Mouse (Mus musculus) Muller cell, postnatal 12 days (primary cell): ENCODE measurements at regions not wholly inside any gene's neighbourhood (a gene's known extent, or its start where the extent isn't known, plus 50 kb on each side); places are given as distances from the start of the nearest gene placed in this dataset.
"Not testable (repeated sequence)": the region's sequence is repeated elsewhere in the genome, so short reads cannot be mapped to it uniquely, and the experiment has no call there.

Experiments used
- DNase-seq: peaks from one replicate; pipeline ENCODE4 v3.0.0-alpha.2; 2015; ENCODE audit errors: inconsistent ontology term

GRCm38 (mm10) chr5:91752846-91753245, 210.0 kb downstream of the Rchy1 start:
- not testable (repeated sequence) for DNase-seq

GRCm38 (mm10) chr5:91751168-91751567, 211.7 kb downstream of the Rchy1 start:
- no peak for DNase-seq

GRCm38 (mm10) chr5:91746077-91746476, 216.8 kb downstream of the Rchy1 start:
- DNase-seq: no peak

- DNase-seq: no peak
Measured at GRCm38 (mm10) chr5:91744389-91744788, 218.5 kb downstream of the Rchy1 start.

GRCm38 (mm10) chr5:91740159-91740537, 222.7 kb downstream of the Rchy1 start:
- DNase-seq: no peak

- no peak for DNase-seq
Measured at GRCm38 (mm10) chr5:91739433-91740158, 222.2 kb downstream of the Parm1 start.

- no peak for DNase-seq
Measured at GRCm38 (mm10) chr5:91732002-91732401, 214.6 kb downstream of the Parm1 start.

GRCm38 (mm10) chr5:91731155-91731554, 213.7 kb downstream of the Parm1 start:
- no peak for DNase-seq

- no peak for DNase-seq
Measured at GRCm38 (mm10) chr5:91729868-91730267, 212.5 kb downstream of the Parm1 start.

GRCm38 (mm10) chr5:91729415-91729814, 212.0 kb downstream of the Parm1 start:
- DNase-seq: no peak

- DNase-seq: no peak
Measured at GRCm38 (mm10) chr5:91727448-91727847, 210.0 kb downstream of the Parm1 start.

- no peak for DNase-seq
Measured at GRCm38 (mm10) chr5:91726118-91726500, 208.7 kb downstream of the Parm1 start.

- DNase-seq: peak; percentile 67
Measured at GRCm38 (mm10) chr5:91725380-91726117, 208.1 kb downstream of the Parm1 start.

GRCm38 (mm10) chr5:91724881-91725280, 207.5 kb downstream of the Parm1 start:
- no peak for DNase-seq

- DNase-seq: no peak
Measured at GRCm38 (mm10) chr5:91723416-91723815, 206.0 kb downstream of the Parm1 start.

GRCm38 (mm10) chr5:91722982-91723381, 205.6 kb downstream of the Parm1 start:
- DNase-seq: no peak

GRCm38 (mm10) chr5:91722403-91722802, 205.0 kb downstream of the Parm1 start:
- no peak for DNase-seq

- DNase-seq: no peak
Measured at GRCm38 (mm10) chr5:91721231-91722096, 204.0 kb downstream of the Parm1 start.

- no peak for DNase-seq
Measured at GRCm38 (mm10) chr5:91713020-91713419, 195.6 kb downstream of the Parm1 start.

- no peak for DNase-seq
Measured at GRCm38 (mm10) chr5:91709494-91710286, 192.3 kb downstream of the Parm1 start.

- no peak for DNase-seq
Measured at GRCm38 (mm10) chr5:91708149-91708548, 190.7 kb downstream of the Parm1 start.
